Mouse (Mus musculus) natural killer cell, adult 2 months (primary cell): Measurements from ENCODE around the gene Ppp2r1b.
"Not testable (repeated sequence)": the region's sequence is repeated elsewhere in the genome, so short reads cannot be mapped to it uniquely, and the experiment has no call there.

Experiments used
- DNase-seq, 2 experiments: peaks; one replicate each; pipeline ENCODE4 v3.0.0; 2022; ENCODE audit warnings: low spot score in 2 of 2

Gene Ppp2r1b

GRCm38 (mm10) chr9:50845081-50845480 lies at the start of gene Ppp2r1b:
Ppp2r1b (plus strand) TSS chr9:50845301.
- no peak for DNase-seq

GRCm38 (mm10) chr9:50796776-50797175 lies 48.3 kb upstream of the Ppp2r1b start:
- no peak for DNase-seq

- no peak for DNase-seq
Measured at GRCm38 (mm10) chr9:50797641-50798040, 47.5 kb upstream of the Ppp2r1b start.

- no peak for DNase-seq
Measured at GRCm38 (mm10) chr9:50798368-50798767, 46.7 kb upstream of the Ppp2r1b start.

GRCm38 (mm10) chr9:50800985-50801384 lies 44.1 kb upstream of the Ppp2r1b start:
- DNase-seq: peak; percentile 12 to 53

- no peak for DNase-seq
Measured at GRCm38 (mm10) chr9:50803055-50803671, 41.9 kb upstream of the Ppp2r1b start.

GRCm38 (mm10) chr9:50808471-50808870 lies 36.6 kb upstream of the Ppp2r1b start:
- no peak for DNase-seq

- no peak for DNase-seq
Measured at GRCm38 (mm10) chr9:50809146-50809545, 36.0 kb upstream of the Ppp2r1b start.

- no peak for DNase-seq
Measured at GRCm38 (mm10) chr9:50811187-50811586, 33.9 kb upstream of the Ppp2r1b start.

GRCm38 (mm10) chr9:50811746-50812145 lies 33.4 kb upstream of the Ppp2r1b start:
- DNase-seq: no peak

- no peak for DNase-seq
Measured at GRCm38 (mm10) chr9:50813796-50814195, 31.3 kb upstream of the Ppp2r1b start.

- DNase-seq: no peak
Measured at GRCm38 (mm10) chr9:50815666-50816065, 29.4 kb upstream of the Ppp2r1b start.

GRCm38 (mm10) chr9:50816512-50816911 lies 28.6 kb upstream of the Ppp2r1b start:
- DNase-seq: no peak

- DNase-seq: no peak
Measured at GRCm38 (mm10) chr9:50818050-50818449, 27.1 kb upstream of the Ppp2r1b start.

GRCm38 (mm10) chr9:50819716-50820115 lies 25.4 kb upstream of the Ppp2r1b start:
- no peak for DNase-seq

GRCm38 (mm10) chr9:50821651-50822050 lies 23.4 kb upstream of the Ppp2r1b start:
- no peak for DNase-seq

GRCm38 (mm10) chr9:50822216-50822615 lies 22.9 kb upstream of the Ppp2r1b start:
- DNase-seq: no peak

- DNase-seq: no peak
Measured at GRCm38 (mm10) chr9:50823779-50824453, 21.2 kb upstream of the Ppp2r1b start.

- DNase-seq: no peak
Measured at GRCm38 (mm10) chr9:50831514-50831913, 13.6 kb upstream of the Ppp2r1b start.

- no peak for DNase-seq
Measured at GRCm38 (mm10) chr9:50832162-50832561, 12.9 kb upstream of the Ppp2r1b start.

- DNase-seq: not testable (repeated sequence)
Measured at GRCm38 (mm10) chr9:50832582-50832981, 12.5 kb upstream of the Ppp2r1b start.

- peak in 1 of 2 experiments; percentile 23 for DNase-seq
Measured at GRCm38 (mm10) chr9:50833786-50834185, 11.3 kb upstream of the Ppp2r1b start.

GRCm38 (mm10) chr9:50835068-50835705 lies 9.9 kb upstream of the Ppp2r1b start:
- no peak for DNase-seq
